Mouse (Mus musculus) lung, adult 2 months (tissue): ENCODE measurements around the gene Ppp3cb. TPM values are rescaled to one million over a fixed set of nuclear protein-coding genes. Genes with fewer than 3 reads are reported as not detected.

Source experiments
- DNase-seq: peaks from one replicate; pipeline ENCODE4 v3.0.0; 2022
- H3K4me1 ChIP-seq: fragments of 200-500 bp; 2 replicates; pipeline ENCODE4 v1.6.1; 2011; ENCODE audit warnings: low read length; ENCODE audit not compliant: control insufficient read depth, insufficient read depth
- H3K4me3 ChIP-seq: fragments of 200-500 bp; replicated peaks from 2 replicates; pipeline ENCODE3; 2011; ENCODE audit warnings: low read depth, mild to moderate bottlenecking, control low read depth, low read length; ENCODE audit errors: extremely low read depth
- CTCF ChIP-seq: fragments of 200-500 bp; IDR thresholded peaks from 2 replicates; pipeline ENCODE4 v1.5.1; 2011; ENCODE audit warnings: mild to moderate bottlenecking, low read length, control low read depth; ENCODE audit not compliant: insufficient read depth
- POLR2A ChIP-seq: fragments of 200-500 bp; IDR thresholded peaks from 2 replicates; pipeline ENCODE4 v1.6.1; 2011; ENCODE audit warnings: low read depth, mild to moderate bottlenecking, control low read depth, low read length, borderline replicate concordance; ENCODE audit errors: extremely low read depth
- WGBS: fragments of 180-500 bp; shearing (Covaris S2); methylation state at CpG from one replicate; pipeline ENCODE4 v1.1.7; 2018; 5-methylcytosine and 5-hydroxymethylcytosine counted together
- polyA plus RNA-seq: library from polyadenylated mRNA; depleted of rRNA; stranded (reverse); fragments of >200 nt; gene quantifications from 2 replicates; pipeline ENCODE4 v1.2.3, GENCODE M21; 2012

The Ppp3cb gene
- polyA plus RNA-seq, 1 experiment, result 14.2 TPM

- DNase-seq, result no peak
- H3K4me3 ChIP-seq, result no peak overlapping the region
- peaks cover 5% of the 10 kb centered on the region for H3K4me1 ChIP-seq
- 73% methylated on average over 7 of the region's 7 CpGs for WGBS
- TF ChIP-seq CTCF (no peak), POLR2A (no peak)
Measured at GRCm38 (mm10) chr14:20482051-20482751, 64.2 kb downstream of the Ppp3cb start.

- H3K4me3 ChIP-seq, result no peak overlapping the region
- TF ChIP-seq POLR2A, result no peak
- TF ChIP-seq CTCF, result no peak
- 30% methylated on average over 5 of the region's 5 CpGs for WGBS
- DNase-seq, result peak; percentile 28
- H3K4me1 ChIP-seq, result peaks cover 5% of the 10 kb centered on the region
Measured at GRCm38 (mm10) chr14:20481211-20481610, 65.2 kb downstream of the Ppp3cb start.

- no peak for DNase-seq
- peak overlapping the region; percentile 91 for H3K4me3 ChIP-seq
- TF ChIP-seq POLR2A (no peak), CTCF (no peak)
- 75% methylated on average over 1 of the region's 1 CpGs for WGBS
- H3K4me1 ChIP-seq, result peaks cover 5% of the 10 kb centered on the region
Measured at GRCm38 (mm10) chr14:20480195-20480579, 66.2 kb downstream of the Ppp3cb start.

- WGBS, result under 1% methylated on average over 48 of the region's 48 CpGs
- peak; percentile 87 for DNase-seq
- peak; percentile 95; the same call in 1 of the 2 replicates for TF ChIP-seq POLR2A
- TF ChIP-seq CTCF, result no peak
- peaks cover 5% of the 10 kb centered on the region for H3K4me1 ChIP-seq
- H3K4me3 ChIP-seq, result peak within 1 kb of the TSS; percentile 91
Measured at GRCm38 (mm10) chr14:20479291-20480194, 66.8 kb downstream of the Ppp3cb start, which contains the start of gene Anxa7. Gene Anxa7 (minus strand): TSS chr14:20480133.

- 1% methylated on average over 7 of the region's 7 CpGs for WGBS
- DNase-seq, result peak; percentile 53
- H3K4me3 ChIP-seq, result peak overlapping the region; percentile 91
Measured at GRCm38 (mm10) chr14:20478801-20479200, 67.6 kb downstream of the Ppp3cb start.

GRCm38 (mm10) chr14:20478385-20478784 lies 68.0 kb downstream of the Ppp3cb start:
- H3K4me1 ChIP-seq, result peaks cover 5% of the 10 kb centered on the region
- DNase-seq, result no peak
- peak overlapping the region; percentile 48 for H3K4me3 ChIP-seq
- 12% methylated on average over 3 of the region's 3 CpGs for WGBS
- TF ChIP-seq POLR2A, result no peak

More at GRCm38 (mm10) chr14:20478801-20479200, 67.6 kb downstream of the Ppp3cb start:
- no peak for TF ChIP-seq POLR2A
- TF ChIP-seq CTCF, result no peak
- H3K4me1 ChIP-seq, result peaks cover 5% of the 10 kb centered on the region

GRCm38 (mm10) chr14:20477261-20478025 lies 68.9 kb downstream of the Ppp3cb start:
- DNase-seq, result no peak
- Histone ChIP-seq H3K4me1 (peaks cover 5% of the 10 kb centered on the region), H3K4me3 (no peak overlapping the region)
- WGBS, result 68% methylated on average over 4 of the region's 4 CpGs
- no peak for TF ChIP-seq CTCF
- no peak for TF ChIP-seq POLR2A

GRCm38 (mm10) chr14:20460216-20460615 lies 86.2 kb downstream of the Ppp3cb start:
- TF ChIP-seq POLR2A, result no peak
- TF ChIP-seq CTCF, result no peak
- 76% methylated on average over 14 of the region's 14 CpGs for WGBS
- DNase-seq, result no peak
- H3K4me1 ChIP-seq, result no peaks in the 10 kb centered on the region
- no peak overlapping the region for H3K4me3 ChIP-seq

GRCm38 (mm10) chr14:20458378-20458777 lies 88.0 kb downstream of the Ppp3cb start:
- TF ChIP-seq CTCF (no peak), POLR2A (no peak)
- no peak for DNase-seq
- WGBS, result 90% methylated on average over 9 of the region's 9 CpGs
- H3K4me1 ChIP-seq, result no peaks in the 10 kb centered on the region
- no peak overlapping the region for H3K4me3 ChIP-seq
